In genomic region chr17:83137720-83138119, GRCm38 (mm10) we compare ENCODE assay signal across 20 mouse cellular contexts.
DNase-seq lines count a peak whose midpoint lies in the region; ATAC-seq and TF ChIP-seq lines count a peak whose summit lies in the region.
"Had no signal": no experiment of that assay in that cellular context is flagged by ENCODE, and none has a peak within 500 bp of the region (broad histone marks: within the 10 kb centered on the region; RNA-seq: fewer than 3 reads in every experiment).

No protein-coding gene starts in this region.

- no peak for TF ChIP-seq RAD21 in CH12.LX (IDR thresholded peaks at IDR 0.05; ENCODE audit: low read depth, low read length)

- no peak overlapping the region for H3K4me3 ChIP-seq in intestine, embryonic 15.5 days (replicated peaks)
- no peak overlapping the region for H3K4me3 ChIP-seq in intestine, postnatal 0 days (ENCODE audit: low read depth, low read length)
- H3K4me3 ChIP-seq in CH12.LX (replicated peaks in 1 of 3; ENCODE audit: low read depth in 2 of 3, low read length in 2 of 3, poor library complexity in 1 of 3): no peak overlapping the region
- no peak overlapping the region for H3K4me3 ChIP-seq in limb, embryonic 10.5 days
- H3K4me3 ChIP-seq in liver, embryonic 12.5 days: no peak overlapping the region
- H3K4me3 ChIP-seq: embryonic facial prominence, embryonic 10.5 days; erythroblast, embryonic 14.5 days; forebrain, embryonic 12.5 days; heart, embryonic 15.5 days; hindbrain, embryonic 12.5 days had no signal

- TF ChIP-seq CTCF in intestine, postnatal 0 days (IDR thresholded peaks at IDR 0.05; ENCODE audit: low read depth): no peak
- TF ChIP-seq CTCF in CH12.LX (conservative IDR thresholded peaks at IDR 0.05 in 1 of 2, IDR thresholded peaks at IDR 0.05 in 1 of 2; ENCODE audit: low read depth in 2 of 2, low read length in 2 of 2): no peak

- H3K79me2 ChIP-seq in CH12.LX (replicated peaks; ENCODE audit: control insufficient read depth, extremely low read depth, insufficient read depth, poor library complexity, severe bottlenecking): no peaks in the 10 kb centered on the region

- no peaks in the 10 kb centered on the region for H3K27me3 ChIP-seq in intestine, embryonic 15.5 days (replicated peaks)
- no peaks in the 10 kb centered on the region for H3K27me3 ChIP-seq in intestine, postnatal 0 days (replicated peaks; ENCODE audit: control insufficient read depth, insufficient read depth, low read length)
- H3K27me3 ChIP-seq in CH12.LX (replicated peaks): no peaks in the 10 kb centered on the region
- peaks cover 61% of the 10 kb centered on the region for H3K27me3 ChIP-seq in limb, embryonic 10.5 days (ENCODE audit: low read depth, poor library complexity, severe bottlenecking)
- H3K27me3 ChIP-seq in liver, embryonic 12.5 days (replicated peaks): no peaks in the 10 kb centered on the region
- H3K27me3 ChIP-seq: heart, embryonic 15.5 days; hindbrain, embryonic 12.5 days had no signal

- peak; percentile 16 for DNase-seq in CH12.LX (ENCODE audit: extremely low read depth)
- DNase-seq in limb, embryonic 10.5 days (ENCODE audit: low spot score): no peak
- no peak for DNase-seq in adrenal gland, adult 2 months
- DNase-seq: adrenal gland, postnatal 14 days; B cell, adult 2 months; cerebellum, adult 18-20 months; cerebellum, adult 9-11 months; cerebellum, postnatal 36 days; gastrocnemius, postnatal 10 days had no signal

- no peaks in the 10 kb centered on the region for H3K36me3 ChIP-seq in intestine, embryonic 15.5 days
- no peaks in the 10 kb centered on the region for H3K36me3 ChIP-seq in intestine, postnatal 0 days (ENCODE audit: control insufficient read depth, insufficient read depth)
- no peaks in the 10 kb centered on the region for H3K36me3 ChIP-seq in CH12.LX (replicated peaks in 1 of 2; ENCODE audit: control insufficient read depth in 1 of 2, insufficient read depth in 1 of 2, low read length in 1 of 2)
- no peaks in the 10 kb centered on the region for H3K36me3 ChIP-seq in limb, embryonic 10.5 days
- no peaks in the 10 kb centered on the region for H3K36me3 ChIP-seq in liver, embryonic 12.5 days
- H3K36me3 ChIP-seq: embryonic facial prominence, embryonic 10.5 days; forebrain, embryonic 12.5 days; heart, embryonic 15.5 days; hindbrain, embryonic 12.5 days had no signal

- H3K9me3 ChIP-seq in intestine, embryonic 15.5 days: no peaks in the 10 kb centered on the region
- no peaks in the 10 kb centered on the region for H3K9me3 ChIP-seq in intestine, postnatal 0 days (ENCODE audit: control insufficient read depth)
- no peaks in the 10 kb centered on the region for H3K9me3 ChIP-seq in CH12.LX (replicated peaks; ENCODE audit: low read length)
- no peaks in the 10 kb centered on the region for H3K9me3 ChIP-seq in limb, embryonic 10.5 days (replicated peaks)
- no peaks in the 10 kb centered on the region for H3K9me3 ChIP-seq in liver, embryonic 12.5 days (replicated peaks)
- H3K9me3 ChIP-seq: embryonic facial prominence, embryonic 10.5 days; forebrain, embryonic 12.5 days; heart, embryonic 15.5 days; hindbrain, embryonic 12.5 days had no signal

- H3K4me1 ChIP-seq in intestine, embryonic 15.5 days (replicated peaks): peaks cover 13% of the 10 kb centered on the region
- H3K4me1 ChIP-seq in intestine, postnatal 0 days (replicated peaks; ENCODE audit: control insufficient read depth, insufficient read depth, low read length): no peaks in the 10 kb centered on the region
- H3K4me1 ChIP-seq in CH12.LX (ENCODE audit: control insufficient read depth in 1 of 2, insufficient read depth in 2 of 2): peaks cover 0 to 21% of the 10 kb centered on the region in 2 experiments; a peak in 2 of 4 replicates
- peaks cover 67% of the 10 kb centered on the region for H3K4me1 ChIP-seq in limb, embryonic 10.5 days
- H3K4me1 ChIP-seq in liver, embryonic 12.5 days: no peaks in the 10 kb centered on the region

- H3K9ac ChIP-seq in intestine, embryonic 15.5 days: no peak overlapping the region
- no peak overlapping the region for H3K9ac ChIP-seq in intestine, postnatal 0 days (ENCODE audit: low read depth, low read length)
- H3K9ac ChIP-seq in CH12.LX (ENCODE audit: insufficient read depth, low read depth): no peak overlapping the region
- no peak overlapping the region for H3K9ac ChIP-seq in liver, embryonic 12.5 days
- H3K9ac ChIP-seq: forebrain, embryonic 12.5 days; heart, embryonic 15.5 days; hindbrain, embryonic 12.5 days had no signal

- in situ Hi-C loops in CH12.LX (cut with MboI; ENCODE audit: low pct_ligation_motif_present, low pct_unique_long_range_greater_than_20kb, low sequenced_read_pairs): no loop called here

- no peak overlapping the region for H3K4me2 ChIP-seq in intestine, embryonic 15.5 days (replicated peaks)
- H3K4me2 ChIP-seq in intestine, postnatal 0 days (replicated peaks; ENCODE audit: low read depth): no peak overlapping the region
- H3K4me2 ChIP-seq in CH12.LX (ENCODE audit: insufficient read depth, low read depth, poor library complexity, severe bottlenecking): no peak overlapping the region
- no peak overlapping the region for H3K4me2 ChIP-seq in liver, embryonic 12.5 days
- H3K4me2 ChIP-seq: forebrain, embryonic 12.5 days; heart, embryonic 15.5 days; hindbrain, embryonic 12.5 days had no signal

- no peak for TF ChIP-seq POLR2A in CH12.LX (IDR thresholded peaks at IDR 0.05; ENCODE audit: low read depth, low read length)

- WGBS in intestine, embryonic 15.5 days: 74% methylated on average over 7 of the region's 7 CpGs
- 68% methylated on average over 7 of the region's 7 CpGs for WGBS in intestine, postnatal 0 days
- 87% methylated on average over 7 of the region's 7 CpGs for WGBS in limb, embryonic 10.5 days
- 28% methylated on average over 7 of the region's 7 CpGs for WGBS in liver, embryonic 12.5 days (ENCODE audit: insufficient replicate concordance)

- dilution Hi-C loops in CH12.LX (cut with MboI; ENCODE audit: extremely low pct_ligation_motif_present, extremely low pct_unique_long_range_greater_than_20kb, low sequenced_read_pairs): no loop called here

- no peak for TF ChIP-seq EP300 in CH12.LX (IDR thresholded peaks at IDR 0.05; ENCODE audit: low read length)

- ATAC-seq in intestine, embryonic 15.5 days: peak; percentile 18; the same call in 1 of the 2 replicates
- no peak for ATAC-seq in intestine, postnatal 0 days
- ATAC-seq in common myeloid progenitor, adult 5-6 weeks (replicated peaks; ENCODE audit: low read depth, poor library complexity, severe bottlenecking): peak; percentile 84
- no peak for ATAC-seq in liver, embryonic 12.5 days
- ATAC-seq in erythroid progenitor cell, adult 5-6 weeks (replicated peaks; ENCODE audit: low FRiP score, poor library complexity, severe bottlenecking): no peak
- ATAC-seq: CD4-positive, CD25-positive, alpha-beta regulatory T cell, adult 4 months had no signal

- no peak overlapping the region for H3K27ac ChIP-seq in intestine, embryonic 15.5 days
- no peak overlapping the region for H3K27ac ChIP-seq in intestine, postnatal 0 days (ENCODE audit: low read depth, low read length)
- H3K27ac ChIP-seq in CH12.LX (ENCODE audit: insufficient read depth, low read depth): no peak overlapping the region
- peak overlapping the region; percentile 81 for H3K27ac ChIP-seq in limb, embryonic 10.5 days
- no peak overlapping the region for H3K27ac ChIP-seq in liver, embryonic 12.5 days
- H3K27ac ChIP-seq: forebrain, embryonic 12.5 days; heart, embryonic 15.5 days had no signal

TF ChIP-seq in CH12.LX, 34 proteins besides CTCF, POLR2A, EP300 and RAD21:
- TF ChIP-seq CHD1 (IDR thresholded peaks at IDR 0.05; ENCODE audit: low read depth, low read length) (no peak), ZC3H11A (IDR thresholded peaks at IDR 0.05; ENCODE audit: low read depth, low read length) (no peak), NELFE (IDR thresholded peaks at IDR 0.05; ENCODE audit: low read depth, low read length) (no peak), IRF4 (IDR thresholded peaks at IDR 0.05; ENCODE audit: low read depth, low read length) (no peak), ELF1 (IDR thresholded peaks at IDR 0.05; ENCODE audit: low read depth, low read length) (no peak), JUN (IDR thresholded peaks at IDR 0.05; ENCODE audit: insufficient read depth, low read depth, low read length) (no peak), UBTF (IDR thresholded peaks at IDR 0.05; ENCODE audit: low read depth, low read length) (no peak), POLR2AphosphoS2 (IDR thresholded peaks at IDR 0.05; ENCODE audit: low read depth, low read length) (no peak), USF2 (conservative IDR thresholded peaks at IDR 0.05; ENCODE audit: low read depth, low read length) (no peak), MEF2A (IDR thresholded peaks at IDR 0.05; ENCODE audit: borderline replicate concordance, low read depth, low read length) (no peak), HCFC1 (IDR thresholded peaks at IDR 0.05; ENCODE audit: low read depth, low read length) (no peak), GABPA (IDR thresholded peaks at IDR 0.05; ENCODE audit: insufficient replicate concordance, low read depth, low read length) (no peak), ZMIZ1 (IDR thresholded peaks at IDR 0.05; ENCODE audit: low read depth, low read length) (no peak), USF1 (IDR thresholded peaks at IDR 0.05; ENCODE audit: low read depth, low read length) (no peak), ZNF384 (IDR thresholded peaks at IDR 0.05; ENCODE audit: low read depth, low read length) (no peak), JUND (conservative IDR thresholded peaks at IDR 0.05; ENCODE audit: low read depth, low read length) (no peak), MAFK (IDR thresholded peaks at IDR 0.05; ENCODE audit: insufficient replicate concordance, low read length) (no peak), NRF1 (IDR thresholded peaks at IDR 0.05; ENCODE audit: low read depth, low read length) (no peak), RCOR1 (conservative IDR thresholded peaks at IDR 0.05; ENCODE audit: low read depth, low read length) (no peak)

Comparison
In these comparisons a context has a peak if more than half of its experiments do, and no peak if none do; other contexts are left out.
1. ATAC-seq: peak in intestine, embryonic 15.5 days (single experiment) and common myeloid progenitor, adult 5-6 weeks (single experiment); none in intestine, postnatal 0 days (single experiment), liver, embryonic 12.5 days (single experiment) and erythroid progenitor cell, adult 5-6 weeks (single experiment).